Mouse (Mus musculus) megakaryocyte-erythroid progenitor cell, adult 5-6 weeks (primary cell): ENCODE measurements around the gene Gucy2c. TPM values are rescaled to one million over a fixed set of nuclear protein-coding genes. Genes with fewer than 3 reads are reported as not detected.

ENCODE experiments used
- ATAC-seq: replicated peaks from 2 replicates; pipeline ENCODE4 v1.8.0; 2016; ENCODE audit warnings: mild to moderate bottlenecking, inconsistent platforms; ENCODE audit not compliant: severe bottlenecking, poor library complexity, low FRiP score, low TSS enrichment
- total RNA-seq, 2 experiments: library from RNA; stranded (forward) in 1 of 2; stranded (reverse) in 1 of 2; fragments of 200-1000, 215-1000 nt in 1 of 2; fragments of >200 nt in 1 of 2; fragmentation: Nextera tagmentation in 1 of 2; gene quantifications; 2 replicates each; pipeline ENCODE4 v1.2.3; 2014 to 2017

Gucy2c gene
- total RNA-seq (2014; fragmentation: Nextera tagmentation) (not detected in 2 replicates), total RNA-seq (2017) (not detected in 2 replicates)

- ATAC-seq: no peak
Measured at GRCm38 (mm10) chr6:136781377-136781986, at the start of gene Gucy2c. TSS of gene Gucy2c (minus strand) at chr6:136781765.

- ATAC-seq: no peak
Measured at GRCm38 (mm10) chr6:136828681-136829080, 47.1 kb upstream of the Gucy2c start.

GRCm38 (mm10) chr6:136827881-136828561 is 46.5 kb upstream of the Gucy2c start, which contains the start of gene Wbp11:
TSS of gene Wbp11 (minus strand) at chr6:136828233.
- ATAC-seq: peak; percentile 99

- ATAC-seq: peak; percentile 10; the same call in 1 of the 2 replicates
Measured at GRCm38 (mm10) chr6:136827516-136827880, 45.9 kb upstream of the Gucy2c start, which contains the start of gene BC049715. TSS of gene BC049715 (plus strand) at chr6:136827626.

- no peak for ATAC-seq
Measured at GRCm38 (mm10) chr6:136827116-136827515, 45.6 kb upstream of the Gucy2c start.

DNA sequence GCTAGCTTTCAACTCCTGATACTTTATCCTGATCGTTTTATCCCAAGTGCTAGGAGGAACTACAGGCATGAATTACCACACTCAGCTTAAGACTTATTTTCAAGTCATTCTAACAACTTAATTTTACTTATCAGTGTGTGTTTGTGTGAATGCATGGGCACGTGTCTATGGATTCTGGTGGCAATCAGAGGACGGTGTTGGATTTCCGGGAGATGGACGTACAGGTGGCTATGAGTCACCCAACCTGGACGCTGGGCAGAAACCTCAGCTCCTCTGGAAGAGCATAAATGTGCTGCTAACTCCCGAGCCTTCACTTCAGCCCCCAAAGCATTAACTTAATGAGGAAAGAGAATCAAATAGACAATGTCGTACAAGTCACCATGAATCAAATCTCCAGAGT is 43.4 kb upstream of the Gucy2c start:
- no peak for ATAC-seq

DNA sequence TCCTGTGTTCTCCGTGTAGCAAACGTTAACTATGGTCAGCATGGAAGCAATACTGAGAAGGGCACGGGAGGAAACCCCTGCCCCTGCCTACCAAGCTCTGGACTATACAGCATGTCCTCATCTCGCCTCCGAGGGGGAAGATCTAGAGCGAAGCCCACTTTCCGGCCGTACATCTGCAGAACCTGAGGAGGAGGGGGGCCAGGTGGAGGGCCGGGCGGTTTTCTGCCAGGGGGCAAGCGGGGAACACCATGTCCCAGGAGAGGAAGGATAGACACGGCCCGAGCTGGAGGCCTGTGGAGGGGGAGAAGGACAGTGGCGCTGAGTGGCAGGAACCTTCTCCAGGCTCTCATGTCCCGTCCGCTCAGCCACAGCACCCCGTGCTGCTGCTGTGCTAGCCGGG is 39.5 kb upstream of the Gucy2c start:
- ATAC-seq: no peak

DNA sequence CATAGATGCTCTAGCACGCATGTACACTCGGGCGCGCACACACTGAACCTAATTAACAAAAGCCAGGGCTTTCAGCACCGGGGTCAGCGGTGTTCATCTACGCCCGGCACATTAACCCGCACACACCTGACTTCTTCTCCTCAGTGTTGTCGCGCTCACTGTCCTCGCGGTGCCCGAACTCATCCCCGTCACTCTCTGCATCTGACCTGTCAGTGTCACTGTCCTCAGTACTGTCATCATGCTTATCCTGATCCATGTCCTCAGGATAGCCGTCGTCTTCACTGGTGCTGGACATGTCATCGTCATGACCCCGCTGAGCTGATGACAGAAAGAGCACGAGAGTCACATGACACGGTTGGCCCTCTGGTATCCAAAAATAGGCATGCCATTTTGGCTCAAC is 38.8 kb upstream of the Gucy2c start:
- ATAC-seq: no peak

DNA sequence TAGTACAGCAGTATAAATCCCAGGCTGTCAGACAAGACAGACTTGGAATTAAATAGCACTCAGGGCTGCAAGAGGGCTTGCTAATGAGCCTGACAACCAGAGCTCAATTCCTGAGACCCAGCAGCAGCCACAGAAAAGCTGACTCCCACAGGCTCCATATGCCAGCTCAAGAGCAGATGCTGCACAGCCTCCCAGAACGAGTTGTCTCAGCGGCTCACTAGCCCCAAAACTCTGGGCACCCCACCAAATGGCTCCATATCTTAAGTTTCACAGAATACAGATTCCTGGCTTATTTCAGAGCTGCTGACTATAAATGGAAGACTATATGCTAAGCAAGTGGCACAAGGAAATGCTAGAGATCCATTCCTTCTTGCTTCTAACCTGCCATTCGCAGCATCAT is 36.0 kb upstream of the Gucy2c start:
- ATAC-seq: no peak

- ATAC-seq: no peak
Measured at GRCm38 (mm10) chr6:136816826-136817225, 35.3 kb upstream of the Gucy2c start.

- no peak for ATAC-seq
Measured at GRCm38 (mm10) chr6:136815381-136815780, 33.8 kb upstream of the Gucy2c start.

- no peak for ATAC-seq
Measured at GRCm38 (mm10) chr6:136813117-136813516, 31.6 kb upstream of the Gucy2c start.

DNA sequence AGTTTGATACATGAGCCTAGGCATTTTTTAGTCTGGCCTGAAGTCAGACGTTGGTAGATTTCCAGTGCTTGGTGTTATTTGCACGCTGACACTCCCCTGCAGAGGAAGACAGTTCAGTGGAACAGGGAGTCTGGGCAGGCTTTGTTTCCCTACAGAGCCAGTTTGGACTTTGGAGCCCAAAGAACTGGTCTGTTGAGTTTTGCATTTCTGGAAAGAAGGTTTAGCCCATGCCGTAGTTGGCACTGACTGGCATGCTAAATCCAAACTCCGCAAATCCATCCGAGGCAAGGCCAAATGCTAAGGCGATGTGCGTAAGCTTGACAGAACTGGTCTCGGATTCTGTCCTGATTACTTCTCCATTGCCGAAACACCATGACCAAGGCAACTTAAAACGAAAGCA is 29.6 kb upstream of the Gucy2c start:
- ATAC-seq: no peak

- no peak for ATAC-seq
Measured at GRCm38 (mm10) chr6:136809673-136810072, 28.1 kb upstream of the Gucy2c start.

DNA sequence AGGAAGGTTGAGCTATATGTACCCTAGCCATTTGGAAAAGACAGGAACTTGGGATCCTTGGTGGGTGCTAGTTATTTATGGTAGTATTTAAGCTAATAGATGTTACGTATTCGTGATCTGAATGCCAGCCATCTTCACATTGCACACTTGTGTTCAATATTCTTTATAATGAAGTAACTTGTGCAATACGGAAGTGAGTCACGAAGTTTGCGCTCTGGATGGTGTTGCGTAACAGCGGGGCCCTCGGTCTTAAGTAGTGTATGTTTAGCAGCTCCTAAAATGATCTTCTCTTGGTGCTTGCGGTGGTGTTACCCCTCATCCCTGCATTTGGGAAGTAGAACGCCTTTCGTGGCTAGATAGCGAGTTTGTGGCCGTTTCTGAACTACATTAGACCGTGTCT is 27.5 kb upstream of the Gucy2c start:
- no peak for ATAC-seq

DNA sequence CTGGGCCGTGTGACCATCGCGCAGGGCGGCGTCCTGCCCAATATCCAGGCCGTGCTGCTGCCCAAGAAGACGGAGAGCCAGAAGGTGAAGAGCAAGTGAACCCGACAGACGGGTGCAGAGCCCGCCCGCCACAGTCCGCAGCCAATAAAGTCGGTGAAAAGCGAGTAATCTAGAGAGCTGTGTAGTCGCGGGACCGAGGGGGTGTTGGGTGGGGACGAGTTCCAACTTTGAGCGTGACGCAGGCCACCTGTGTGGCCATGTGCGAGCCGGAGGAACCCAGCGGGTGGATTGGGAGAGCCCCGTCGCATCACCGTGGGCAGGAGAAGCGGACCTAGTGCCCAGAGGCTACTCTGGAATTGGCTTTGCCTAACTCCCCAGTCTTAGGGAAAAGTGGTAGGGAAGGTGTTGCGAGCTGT is 27.1 kb upstream of the Gucy2c start:
- peak; percentile 12 for ATAC-seq

- ATAC-seq: peak; percentile 62
Measured at GRCm38 (mm10) chr6:136808014-136808417, 26.5 kb upstream of the Gucy2c start, which contains the start of gene H2afj. TSS of gene H2afj (plus strand) at chr6:136808244.

GRCm38 (mm10) chr6:136807395-136808013 is 25.9 kb upstream of the Gucy2c start:
- ATAC-seq: no peak

GRCm38 (mm10) chr6:136806819-136807218 is 25.3 kb upstream of the Gucy2c start:
- ATAC-seq: no peak

GRCm38 (mm10) chr6:136805409-136805775 is 23.8 kb upstream of the Gucy2c start:
- no peak for ATAC-seq
